Mouse (Mus musculus) embryonic fibroblast, embryonic 13.5 days (primary cell): ENCODE data around the gene Ep300.

Experiments used
- CTCF ChIP-seq: IDR thresholded peaks from 2 replicates; pipeline ENCODE4 v1.5.1; 2011; ENCODE audit warnings: mild to moderate bottlenecking, control low read depth, low read length, moderate library complexity, borderline replicate concordance; ENCODE audit not compliant: insufficient read depth
- POLR2A ChIP-seq: IDR thresholded peaks from 2 replicates; pipeline ENCODE4 v1.6.1; 2011; ENCODE audit warnings: low read depth, mild to moderate bottlenecking, control low read depth, low read length, moderate library complexity

GRCm38 (mm10) chr15:81605241-81605640 is 20.1 kb downstream of the Ep300 start:
- TF ChIP-seq CTCF, result no peak
- TF ChIP-seq POLR2A, result no peak
